Mouse (Mus musculus) megakaryocyte, embryonic 14.5 days (primary cell): Measurements from ENCODE around the gene Mlst8.

Source experiments
- FLI1 ChIP-seq: IDR thresholded peaks from 2 replicates; pipeline ENCODE4 v1.6.1; 2012; ENCODE audit warnings: low read length, inconsistent platforms, mixed read lengths
- GATA1 ChIP-seq: IDR thresholded peaks from 3 replicates; pipeline ENCODE4 v1.6.1; 2012; ENCODE audit warnings: mixed read lengths, low read length, inconsistent platforms, borderline replicate concordance

DNA sequence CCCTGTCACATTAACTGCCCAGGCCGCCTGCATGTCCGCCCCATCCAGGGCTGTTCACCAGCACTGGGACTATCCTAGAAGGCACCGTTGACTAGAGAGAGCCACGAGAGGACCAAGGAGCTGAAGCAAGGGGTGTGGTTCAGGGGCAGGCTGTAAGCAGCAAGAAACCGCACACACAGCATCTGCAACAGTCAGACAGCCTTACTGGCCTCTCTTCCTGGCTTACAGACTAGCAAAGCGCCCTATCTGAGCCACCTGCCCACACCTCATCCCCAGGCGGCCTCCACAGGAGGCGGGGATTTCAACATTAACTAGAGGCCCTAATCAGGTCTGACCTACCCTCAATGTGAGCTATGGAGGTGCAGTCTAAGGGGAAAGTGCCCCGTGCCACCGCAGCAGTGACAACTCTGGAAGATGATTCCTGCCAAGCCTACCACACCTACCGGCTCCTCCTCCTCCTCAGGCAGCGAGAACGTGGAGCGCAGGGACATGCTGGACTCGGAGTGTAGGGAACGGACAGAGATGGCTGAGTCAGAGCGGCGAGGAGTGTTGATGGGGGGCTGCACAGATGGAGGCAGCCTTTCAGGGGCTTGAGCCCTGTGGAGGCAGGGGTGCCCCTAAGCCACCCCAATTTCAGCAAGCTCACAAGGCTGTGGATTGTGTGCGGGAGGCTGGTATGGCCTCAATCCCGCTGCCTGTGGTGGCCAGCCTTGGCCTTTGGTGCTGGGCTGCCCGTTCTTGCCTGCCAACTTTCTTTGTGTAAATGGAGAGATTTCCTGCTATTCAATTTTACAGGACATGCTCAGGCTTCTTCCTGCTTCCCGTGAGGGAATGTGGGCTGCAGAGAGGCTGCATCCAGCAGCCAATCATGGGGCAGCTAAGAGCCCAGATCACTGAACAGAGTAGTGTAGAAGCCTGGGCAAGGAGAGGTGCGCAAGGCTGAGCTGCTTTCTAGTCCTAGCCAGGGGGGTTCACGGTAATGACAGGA lies 35.7 kb upstream of the Mlst8 start:
- no peak for TF ChIP-seq GATA1
- no peak for TF ChIP-seq FLI1
